15 mouse cellular contexts compared by ENCODE assay signal in the genomic region with DNA sequence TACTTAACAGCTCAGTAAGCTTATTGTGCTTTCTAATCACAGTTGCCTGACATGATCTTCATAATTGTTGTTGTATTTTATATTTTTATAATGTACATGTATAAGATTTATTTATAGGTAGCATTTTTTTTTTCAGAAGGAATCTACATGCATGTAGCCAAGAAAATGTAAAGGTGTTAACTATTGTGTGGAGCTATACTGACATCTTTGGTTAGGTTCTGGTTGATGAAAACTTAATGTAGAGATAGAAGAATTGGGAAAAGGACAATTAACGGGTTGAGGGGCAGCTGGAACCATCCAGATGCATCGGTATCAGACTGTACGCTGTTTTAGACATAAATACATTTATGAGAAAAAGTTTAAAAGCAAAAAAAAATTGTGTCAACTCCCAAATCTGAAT. TPM values are rescaled to one million over a fixed set of nuclear protein-coding genes. Genes with fewer than 3 reads are reported as not detected.
DNase-seq lines count a peak whose midpoint lies in the region; ATAC-seq and TF ChIP-seq lines count a peak whose summit lies in the region.
"Had no signal": no experiment of that assay in that cellular context is flagged by ENCODE, and none has a peak within 500 bp of the region (broad histone marks: within the 10 kb centered on the region; RNA-seq: fewer than 3 reads in every experiment).

No protein-coding gene starts in this region.

- no peak for TF ChIP-seq CTCF in left cerebral cortex, adult 2 months (IDR thresholded peaks at IDR 0.05)

- no peaks in the 10 kb centered on the region for H3K36me3 ChIP-seq in hindbrain, embryonic 12.5 days
- no peaks in the 10 kb centered on the region for H3K36me3 ChIP-seq in hindbrain, embryonic 11.5 days (ENCODE audit: control insufficient read depth, insufficient read depth, low read length)
- H3K36me3 ChIP-seq in midbrain, embryonic 15.5 days (replicated peaks), result no peaks in the 10 kb centered on the region

- H3K9ac ChIP-seq in hindbrain, embryonic 12.5 days, result no peak overlapping the region
- no peak overlapping the region for H3K9ac ChIP-seq in hindbrain, embryonic 11.5 days (ENCODE audit: low read depth, low read length)
- H3K9ac ChIP-seq in midbrain, embryonic 15.5 days, result peak overlapping the region; percentile 51; the same call in 1 of the 2 replicates

- H3K4me2 ChIP-seq in hindbrain, embryonic 12.5 days (replicated peaks), result peak overlapping the region; percentile 59
- H3K4me2 ChIP-seq in hindbrain, embryonic 11.5 days (replicated peaks; ENCODE audit: low read depth, low read length), result no peak overlapping the region
- H3K4me2 ChIP-seq in midbrain, embryonic 15.5 days, result peak overlapping the region; percentile 58

- no peaks in the 10 kb centered on the region for H3K9me3 ChIP-seq in hindbrain, embryonic 12.5 days (replicated peaks)
- no peaks in the 10 kb centered on the region for H3K9me3 ChIP-seq in hindbrain, embryonic 11.5 days (ENCODE audit: control insufficient read depth, low read length)
- no peaks in the 10 kb centered on the region for H3K9me3 ChIP-seq in midbrain, embryonic 15.5 days

- H3K27ac ChIP-seq in hindbrain, embryonic 12.5 days, result no peak overlapping the region
- H3K27ac ChIP-seq in hindbrain, embryonic 11.5 days (ENCODE audit: low read depth, low read length), result no peak overlapping the region
- H3K27ac ChIP-seq in midbrain, embryonic 15.5 days, result no peak overlapping the region
- H3K27ac ChIP-seq in left cerebral cortex, adult 2 months, result no peak overlapping the region; the same call in 1 of the 2 replicates

- intact Hi-C loops in left cerebral cortex, adult 2 months (cut with DNase I), result loop anchor here (2.0 kb wide), 1 partner anchor 419 kb away; no protein-coding TSS in a partner anchor

- H3K27me3 ChIP-seq in hindbrain, embryonic 12.5 days, result no peaks in the 10 kb centered on the region
- H3K27me3 ChIP-seq in hindbrain, embryonic 11.5 days (ENCODE audit: control insufficient read depth, insufficient read depth, low read length), result no peaks in the 10 kb centered on the region
- no peaks in the 10 kb centered on the region for H3K27me3 ChIP-seq in midbrain, embryonic 15.5 days (replicated peaks)

- no peaks in the 10 kb centered on the region for H3K4me1 ChIP-seq in hindbrain, embryonic 12.5 days
- no peaks in the 10 kb centered on the region for H3K4me1 ChIP-seq in hindbrain, embryonic 11.5 days (replicated peaks; ENCODE audit: control insufficient read depth, insufficient read depth, low read length)
- H3K4me1 ChIP-seq in midbrain, embryonic 15.5 days, result no peaks in the 10 kb centered on the region

- no peak for ATAC-seq in hindbrain, embryonic 12.5 days (ENCODE audit: low FRiP score)
- no peak for ATAC-seq in hindbrain, embryonic 11.5 days (ENCODE audit: low FRiP score)
- peak; percentile 5; the same call in 1 of the 2 replicates for ATAC-seq in midbrain, embryonic 15.5 days (replicated peaks)
- ATAC-seq: inflammation-experienced regulatory T-cells, adult 6 months; lung, postnatal 0 days had no signal

- WGBS in hindbrain, embryonic 12.5 days, result 65% methylated on average over 3 of the region's 3 CpGs
- 76% methylated on average over 3 of the region's 3 CpGs for WGBS in hindbrain, embryonic 11.5 days
- WGBS in midbrain, embryonic 15.5 days, result 55% methylated on average over 3 of the region's 3 CpGs

- DNase-seq in hindbrain, embryonic 11.5 days (ENCODE audit: low spot score), result no peak
- peak; percentile 2 for DNase-seq in retina, embryonic 14.5 days (ENCODE audit: low spot score)
- DNase-seq in retina, postnatal 1 day, result no peak
- DNase-seq in left cerebral cortex, adult 2 months (ENCODE audit: extremely low spot score in 1 of 2, low spot score in 2 of 2), result no peak
- no peak for DNase-seq in testis, postnatal 10 days (ENCODE audit: low spot score)
- DNase-seq: kidney, adult 8-10 months; thymus, postnatal 36 days had no signal

- H3K4me3 ChIP-seq in hindbrain, embryonic 12.5 days, result no peak overlapping the region
- H3K4me3 ChIP-seq in hindbrain, embryonic 11.5 days (ENCODE audit: low read depth, low read length), result no peak overlapping the region
- peak overlapping the region; percentile 50 for H3K4me3 ChIP-seq in midbrain, embryonic 15.5 days
- H3K4me3 ChIP-seq in left cerebral cortex, adult 2 months, result no peak overlapping the region; the same call in 1 of the 2 replicates

RNA-seq across cellular contexts. Expression of a gene that starts 1.0 kb away (rescaled TPM):
- 9.7 and 11.4 TPM in 2 replicates for polyA plus RNA-seq in hindbrain, embryonic 12.5 days (2016; fragmentation: Nextera tagmentation; extraction: Ambion mirVana)
- polyA plus RNA-seq in hindbrain, embryonic 11.5 days (2014; fragmentation: Nextera tagmentation; extraction: Ambion mirVana), result 5.5 and 6.0 TPM in 2 replicates
- 21.5 and 23.8 TPM in 2 replicates for polyA plus RNA-seq in midbrain, embryonic 15.5 days (2015; fragmentation: Nextera tagmentation; extraction: Ambion mirVana)
- 10 to 100 TPM; 51.9 to 60.5 TPM for total RNA-seq in left cerebral cortex, adult 2 months (2021)
- total RNA-seq: gastrocnemius, adult 8-10 months; granulocyte monocyte progenitor cell, adult 5-6 weeks; monocyte, adult 5-6 weeks had no signal
- polyA plus RNA-seq: liver, embryonic 16.5 days had no signal
